Mouse (Mus musculus) B cell, adult (primary cell): ENCODE data around the gene Spint5. TPM values are rescaled to one million over a fixed set of nuclear protein-coding genes. Genes with fewer than 3 reads are reported as not detected.

Experiments used
- total RNA-seq: library from RNA; stranded (reverse); gene quantifications from 4 replicates; pipeline ENCODE4 v1.2.4, GENCODE M21; 2023; ENCODE audit not compliant: inconsistent age

Spint5 gene
- total RNA-seq = not detected in 4 replicates

DNA sequence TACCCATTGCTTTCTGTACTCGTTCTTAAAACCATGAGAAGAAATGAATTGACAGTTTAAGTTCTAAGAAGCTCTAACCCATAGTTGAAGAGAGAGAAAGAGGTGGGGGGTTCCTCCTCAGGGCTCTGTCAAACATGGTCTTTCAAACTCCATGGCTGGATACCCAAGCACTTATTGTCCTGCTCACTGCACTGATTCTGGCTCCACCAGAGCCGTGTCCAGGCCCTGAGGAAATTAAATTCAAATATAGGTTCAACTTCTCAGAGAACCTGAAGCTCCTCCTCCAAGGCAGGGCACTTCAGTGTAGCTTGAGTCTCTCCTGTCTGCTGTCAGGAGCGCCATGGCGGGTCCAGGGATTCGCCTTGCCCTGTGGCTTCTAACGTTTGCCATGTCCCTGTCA lies at the start of gene Spint5:
Gene Spint5, plus strand, starts transcription at position 301 of the 400 bp plus-strand sequence.

DNA sequence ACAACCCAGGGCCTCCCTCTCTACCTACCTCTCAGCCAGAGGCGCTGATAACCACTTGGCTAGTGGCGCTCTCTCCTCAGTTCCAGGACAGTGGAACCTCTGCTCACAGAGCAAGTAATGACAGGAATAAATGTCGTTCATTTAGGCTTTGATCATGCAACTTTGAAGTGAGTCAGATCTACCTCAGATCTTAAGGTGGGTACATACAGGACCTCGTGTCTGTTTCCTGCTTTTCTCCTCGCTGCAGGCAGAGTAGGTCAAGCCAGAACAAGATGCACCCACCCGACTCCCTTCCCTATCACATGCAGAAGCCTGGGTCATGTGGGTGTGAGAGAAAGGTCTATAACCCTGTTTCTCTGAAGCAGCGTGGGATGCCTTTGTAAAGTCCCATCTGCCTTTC lies 41.1 kb upstream of the Spint5 start, which contains the start of gene Wfdc11:
Gene Wfdc11, minus strand, starts transcription at position 101 of the 400 bp plus-strand sequence.

DNA sequence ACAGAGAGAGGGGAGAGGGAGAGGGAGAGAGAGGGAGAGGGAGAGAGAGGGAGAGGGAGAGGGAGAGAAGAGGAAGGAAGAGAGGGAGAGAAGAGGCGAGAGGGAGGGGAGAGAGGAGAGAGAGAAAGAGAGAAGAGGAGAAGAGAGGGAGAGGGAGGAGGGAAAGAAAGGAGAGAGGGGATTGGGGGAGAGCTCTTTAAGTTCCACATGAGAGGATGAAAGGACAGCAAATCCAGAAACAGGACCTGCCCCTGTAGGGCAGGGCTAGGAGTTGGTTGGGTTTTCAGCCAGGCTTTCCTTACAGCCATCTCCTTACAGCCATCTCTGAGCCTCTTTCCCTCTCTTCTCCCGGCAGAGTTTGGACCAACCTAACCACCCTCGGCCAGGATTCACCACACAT lies 30.3 kb upstream of the Spint5 start, which contains the start of gene Wfdc13:
Gene Wfdc13, plus strand, starts transcription at position 301 of the 400 bp plus-strand sequence.

DNA sequence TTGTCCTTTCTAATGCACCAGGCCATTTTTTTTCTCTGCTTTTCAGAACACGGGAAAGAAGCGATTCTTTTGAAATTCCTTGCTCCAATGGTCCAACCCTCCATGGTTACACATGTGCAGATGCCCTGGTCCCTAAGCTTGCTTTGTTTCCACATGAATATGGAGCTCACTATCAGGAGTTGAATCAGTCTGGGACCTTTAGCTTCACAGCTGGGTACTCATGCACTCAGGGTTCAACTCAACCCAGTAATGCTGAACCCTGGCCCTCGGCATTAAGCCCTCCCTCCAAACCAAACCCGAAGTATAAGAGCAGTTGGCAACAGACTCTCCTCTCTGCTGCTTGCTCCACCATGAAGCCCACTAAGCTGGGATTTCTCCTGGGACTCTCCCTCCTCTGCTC lies 16.9 kb upstream of the Spint5 start, which contains the start of gene Spint4:
Gene Spint4, plus strand, starts transcription at position 301 of the 400 bp plus-strand sequence.

DNA sequence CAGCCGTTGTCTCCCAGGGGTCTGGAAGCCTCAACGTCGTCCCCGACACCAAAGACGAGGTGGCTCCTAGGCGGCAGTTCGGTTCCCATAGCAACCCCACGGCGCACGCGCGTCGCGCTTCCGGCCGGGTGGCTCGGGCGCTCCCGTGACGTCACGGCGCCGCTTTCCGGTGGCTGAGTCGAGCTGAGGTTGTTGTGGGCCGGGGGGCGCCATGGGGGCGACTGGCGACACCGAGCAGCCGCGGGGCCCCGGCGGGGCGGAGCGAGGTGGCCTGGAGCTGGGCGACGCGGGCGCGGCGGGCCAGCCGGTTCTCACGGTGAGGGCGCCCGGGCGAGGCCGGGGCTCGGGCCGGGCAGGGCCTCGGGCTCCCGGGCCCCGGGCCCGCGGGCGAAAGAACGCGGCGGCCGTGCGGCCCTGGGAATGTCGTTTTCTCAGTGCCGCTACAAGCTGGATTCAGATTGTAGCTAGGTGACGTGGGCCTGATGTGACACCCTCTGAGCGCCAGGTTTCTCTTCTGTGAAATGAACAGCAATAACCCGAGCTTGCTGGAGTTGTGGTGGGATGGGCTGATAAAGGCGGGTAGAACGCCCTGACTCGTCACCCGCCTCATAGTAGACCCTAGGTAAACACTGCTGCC lies 30.9 kb downstream of the Spint5 start, which contains the start of the genes Wfdc3 and Dnttip1:
Gene Wfdc3, minus strand, starts transcription at position 89 of the 637 bp plus-strand sequence.
Gene Dnttip1, plus strand, starts transcription at position 141 of the 637 bp plus-strand sequence.

Other genes starting within 250 kb of the Spint5 start
- not detected in 4 replicates for gene Trp53tg5, start 241.6 kb upstream of the Spint5 start, total RNA-seq
- gene Dbndd2, start 229.2 kb upstream of the Spint5 start, total RNA-seq = 5.2 to 7.2 TPM (median 6.9 TPM) in 4 replicates
- gene Pigt, start 217.8 kb upstream of the Spint5 start, total RNA-seq = 69.4 to 79.5 TPM (median 75.7 TPM) in 4 replicates
- not detected in 4 replicates for gene Wfdc2, start 152.9 kb upstream of the Spint5 start, total RNA-seq
- gene Spint3, start 141.8 kb upstream of the Spint5 start, total RNA-seq = not detected in 4 replicates
- not detected in 4 replicates for gene Wfdc6a, start 129.9 kb upstream of the Spint5 start, total RNA-seq
- not detected in 4 replicates for gene Eppin, start 121.7 kb upstream of the Spint5 start, total RNA-seq
- not detected in 4 replicates for gene Wfdc6b, start 101.8 kb upstream of the Spint5 start, total RNA-seq
- gene Wfdc8, start 101.7 kb upstream of the Spint5 start, total RNA-seq = not detected in 4 replicates
- not detected in 4 replicates for gene Wfdc16, start 76.5 kb upstream of the Spint5 start, total RNA-seq
- not detected in 4 replicates for gene Wfdc10, start 59.3 kb upstream of the Spint5 start, total RNA-seq
- gene Wfdc9, start 58.7 kb upstream of the Spint5 start, total RNA-seq = not detected in 4 replicates
- gene Wfdc11, start 41.2 kb upstream of the Spint5 start, total RNA-seq = not detected in 4 replicates
- gene Wfdc13, start 30.2 kb upstream of the Spint5 start, total RNA-seq = not detected in 4 replicates
- gene Spint4, start 16.8 kb upstream of the Spint5 start, total RNA-seq = not detected in 4 replicates
- not detected in 4 replicates for gene Wfdc3, start 30.6 kb downstream of the Spint5 start, total RNA-seq
- 35.3 to 43.4 TPM (median 39.6 TPM) in 4 replicates for gene Dnttip1, start 30.7 kb downstream of the Spint5 start, total RNA-seq
- gene Ube2c, start 54.6 kb downstream of the Spint5 start, total RNA-seq = 2.6 to 4.9 TPM (median 3.6 TPM) in 4 replicates
- gene Tnnc2, start 64.7 kb downstream of the Spint5 start, total RNA-seq = not detected in 4 replicates
- 0.60 to 1.5 TPM (median 0.69 TPM) in 4 replicates for gene Snx21, start 70.5 kb downstream of the Spint5 start, total RNA-seq
- gene Acot8, start 89.6 kb downstream of the Spint5 start, total RNA-seq = 57.2 to 73.3 TPM (median 63.9 TPM) in 4 replicates
- gene Zswim3, start 89.8 kb downstream of the Spint5 start, total RNA-seq = 3.1 to 4.3 TPM (median 3.6 TPM) in 4 replicates
- 7.8 to 9.8 TPM (median 8.5 TPM) in 4 replicates for gene Zswim1, start 107.4 kb downstream of the Spint5 start, total RNA-seq
- gene Spata25, start 113.2 kb downstream of the Spint5 start, total RNA-seq = 0.69 to 0.74 TPM in 2 of 4 replicates, not detected in the others
- gene Ctsa, start 117.6 kb downstream of the Spint5 start, total RNA-seq = 200 to 233 TPM (median 214 TPM) in 4 replicates
- gene Neurl2, start 118.2 kb downstream of the Spint5 start, total RNA-seq = 4.5 to 5.9 TPM (median 4.9 TPM) in 4 replicates
- 8.8 to 12.8 TPM (median 10.6 TPM) in 4 replicates for gene Pltp, start 142.4 kb downstream of the Spint5 start, total RNA-seq
- 91.0 to 95.0 TPM (median 92.9 TPM) in 4 replicates for gene Pcif1, start 164.0 kb downstream of the Spint5 start, total RNA-seq
- 56.4 to 63.7 TPM (median 59.9 TPM) in 4 replicates for gene Zfp335, start 196.5 kb downstream of the Spint5 start, total RNA-seq
- 0.36 to 0.55 TPM (median 0.42 TPM) in 4 replicates for gene Mmp9, start 225.5 kb downstream of the Spint5 start, total RNA-seq
- 0.83 to 1.8 TPM (median 0.92 TPM) in 4 replicates for gene Slc12a5, start 245.5 kb downstream of the Spint5 start, total RNA-seq